Mouse (Mus musculus): ENCODE data around the gene D630045J12Rik.

Gene D630045J12Rik

DNA sequence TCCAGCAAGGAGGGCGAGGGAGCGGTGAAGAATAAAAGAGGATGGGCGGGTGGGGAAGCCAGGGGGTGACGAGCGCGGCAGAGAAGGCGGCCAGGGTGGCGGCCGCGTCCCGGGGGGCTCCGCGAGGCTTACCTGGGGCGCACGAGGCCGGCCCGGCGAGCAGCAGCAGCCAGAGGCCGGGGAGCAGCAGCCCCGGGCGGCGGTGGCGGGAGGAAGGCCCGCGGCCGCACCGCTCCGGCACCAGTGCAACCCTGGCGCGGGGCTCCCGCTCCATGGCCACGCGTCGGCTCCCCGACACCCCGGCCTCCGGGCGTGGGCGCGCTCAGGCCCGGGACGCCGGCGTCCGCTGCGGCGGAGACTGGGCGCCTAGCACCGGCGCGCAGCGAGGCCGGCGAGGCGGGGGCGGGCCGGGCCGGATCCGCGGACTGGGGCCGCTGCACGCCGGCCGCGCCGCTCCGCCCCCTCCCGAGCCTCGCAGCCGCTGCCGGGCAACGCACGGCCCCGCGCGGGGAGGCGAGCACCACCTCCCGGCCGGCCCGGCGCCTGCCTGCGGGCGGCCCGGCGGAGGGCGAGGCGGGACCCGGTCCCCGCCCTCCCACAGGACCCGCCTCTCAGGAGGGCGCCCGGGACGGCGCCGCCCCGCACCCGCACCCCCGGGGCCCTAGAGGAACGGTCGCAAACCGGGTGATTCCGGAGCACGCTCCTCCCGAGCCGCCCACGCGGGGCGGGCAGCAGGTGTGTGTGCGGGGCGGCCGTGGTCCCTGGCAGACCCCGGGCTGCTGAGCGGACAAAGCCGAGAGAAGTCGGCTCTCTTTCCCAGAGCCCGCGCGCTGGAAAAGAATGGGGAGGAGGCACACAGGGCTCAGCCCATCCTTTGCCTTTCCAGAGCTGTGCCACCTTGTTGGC is at the start of gene D630045J12Rik:
TSS of gene D630045J12Rik (minus strand) at position 274 of the 906 bp plus-strand sequence.
- DNase-seq, result peak; percentile 73

GRCm38 (mm10) chr6:38298761-38299401 is 45.1 kb upstream of the D630045J12Rik start, which contains the start of gene Zc3hav1l:
Zc3hav1l (minus strand) TSS chr6:38299259.
- DNase-seq, result peak; percentile 79

- peak; percentile 17 for DNase-seq
Observed at GRCm38 (mm10) chr6:38298246-38298635, 44.4 kb upstream of the D630045J12Rik start.

GRCm38 (mm10) chr6:38297580-38298245 is 43.9 kb upstream of the D630045J12Rik start:
- DNase-seq, result peak; percentile 10

DNA sequence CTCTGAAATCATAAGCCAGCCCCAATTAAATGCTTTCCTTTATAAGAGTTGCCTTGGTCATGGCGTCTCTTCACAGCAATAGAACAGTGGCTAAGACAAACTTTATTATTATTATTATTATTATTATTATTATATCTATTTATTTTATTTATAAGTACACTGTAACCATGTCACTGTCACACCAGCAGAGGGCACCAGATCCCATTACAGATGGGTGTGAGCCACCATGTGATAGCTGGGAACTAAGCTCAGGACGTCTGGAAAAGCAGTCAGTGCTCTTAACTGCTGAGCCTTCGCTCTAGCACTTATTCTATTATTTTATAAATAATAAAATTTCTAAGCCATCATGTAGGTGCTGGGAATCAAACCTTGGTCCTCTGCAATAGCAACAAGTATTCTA is 39.9 kb upstream of the D630045J12Rik start:
- DNase-seq, result no peak

DNA sequence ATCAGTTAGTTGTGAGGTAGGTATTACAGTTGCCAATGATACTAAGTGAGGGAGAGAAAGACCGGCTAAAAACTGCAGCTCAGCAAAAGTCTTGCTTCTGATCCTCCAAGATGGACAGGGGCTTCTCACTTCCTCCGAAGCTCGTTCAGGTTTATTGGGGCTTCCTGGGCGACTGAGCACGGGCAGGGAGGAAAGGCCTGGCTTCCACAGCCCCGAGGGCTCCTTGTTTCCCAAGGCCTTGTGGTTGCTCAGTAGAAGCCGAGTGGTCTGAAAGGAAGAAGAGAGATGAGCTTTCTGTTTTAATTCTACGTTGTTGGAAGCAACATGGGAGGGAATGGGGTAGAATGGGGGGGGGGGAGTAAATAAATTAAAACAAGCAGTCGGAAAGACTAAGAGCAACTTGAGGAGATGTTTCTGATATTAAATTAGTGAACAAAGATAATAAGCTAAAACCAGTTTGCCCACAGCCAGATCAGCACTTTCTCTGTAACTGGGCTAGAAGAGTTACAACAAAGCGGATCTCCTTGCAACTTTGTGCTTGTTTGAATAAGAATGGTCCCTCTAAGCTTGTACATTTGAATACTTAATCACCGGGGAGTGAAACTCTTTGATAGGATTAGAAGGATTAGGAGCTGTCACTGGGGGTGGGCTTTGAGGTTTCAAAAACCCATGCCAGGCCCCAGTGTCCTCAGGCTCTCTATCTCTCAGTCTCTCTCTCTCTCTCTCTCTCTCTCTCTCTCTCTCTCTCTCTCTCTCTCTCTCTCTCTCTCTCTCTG is 39.2 kb upstream of the D630045J12Rik start:
- no peak for DNase-seq

- no peak for DNase-seq
Observed at GRCm38 (mm10) chr6:38284422-38284821, 30.6 kb upstream of the D630045J12Rik start.

- DNase-seq, result no peak
Observed at GRCm38 (mm10) chr6:38264466-38264865, 10.7 kb upstream of the D630045J12Rik start.

- DNase-seq, result no peak
Observed at GRCm38 (mm10) chr6:38263393-38264159, 9.8 kb upstream of the D630045J12Rik start.

GRCm38 (mm10) chr6:38261877-38262276 is 8.1 kb upstream of the D630045J12Rik start:
- DNase-seq, result no peak

DNA sequence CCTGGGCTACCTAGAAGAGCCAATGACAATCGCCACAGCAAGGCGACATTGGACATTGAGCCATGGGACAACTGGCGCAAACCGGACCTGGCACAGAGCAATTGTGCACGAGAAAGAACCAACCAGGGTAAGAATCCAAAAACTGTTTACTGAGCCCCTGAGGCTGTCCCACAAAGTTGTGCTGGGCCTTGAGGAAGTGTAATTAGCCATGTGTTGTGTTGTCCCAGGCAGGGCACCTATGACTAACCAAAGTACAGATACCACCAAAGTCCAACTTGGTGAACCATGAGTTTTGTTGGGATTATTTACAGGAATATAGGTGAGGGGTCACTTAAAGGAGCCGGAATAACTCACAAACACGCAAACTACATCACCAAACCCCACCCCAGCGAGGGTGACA is 3.7 kb upstream of the D630045J12Rik start:
- no peak for DNase-seq

- no peak for DNase-seq
Observed at GRCm38 (mm10) chr6:38256793-38257192, 3.0 kb upstream of the D630045J12Rik start.

DNA sequence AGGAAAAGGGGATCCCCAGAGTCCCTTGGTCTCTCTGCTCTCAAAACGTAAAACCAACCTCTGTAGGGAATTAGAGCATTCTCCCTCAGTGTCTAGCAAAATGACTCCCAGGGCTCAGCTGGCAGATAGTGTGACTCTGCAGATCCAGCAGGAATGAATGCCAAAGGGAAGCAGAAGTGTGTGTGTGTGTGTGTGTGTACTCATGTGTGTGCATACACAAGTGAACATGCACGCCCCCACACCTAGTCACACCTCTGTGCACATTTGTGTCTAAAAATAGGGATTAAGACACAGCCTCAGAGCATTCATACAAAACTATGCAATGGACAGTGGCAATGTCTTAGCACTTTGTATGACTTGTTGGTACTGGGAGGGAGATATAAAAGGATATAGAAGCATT is 2.0 kb upstream of the D630045J12Rik start:
- DNase-seq, result no peak

DNA sequence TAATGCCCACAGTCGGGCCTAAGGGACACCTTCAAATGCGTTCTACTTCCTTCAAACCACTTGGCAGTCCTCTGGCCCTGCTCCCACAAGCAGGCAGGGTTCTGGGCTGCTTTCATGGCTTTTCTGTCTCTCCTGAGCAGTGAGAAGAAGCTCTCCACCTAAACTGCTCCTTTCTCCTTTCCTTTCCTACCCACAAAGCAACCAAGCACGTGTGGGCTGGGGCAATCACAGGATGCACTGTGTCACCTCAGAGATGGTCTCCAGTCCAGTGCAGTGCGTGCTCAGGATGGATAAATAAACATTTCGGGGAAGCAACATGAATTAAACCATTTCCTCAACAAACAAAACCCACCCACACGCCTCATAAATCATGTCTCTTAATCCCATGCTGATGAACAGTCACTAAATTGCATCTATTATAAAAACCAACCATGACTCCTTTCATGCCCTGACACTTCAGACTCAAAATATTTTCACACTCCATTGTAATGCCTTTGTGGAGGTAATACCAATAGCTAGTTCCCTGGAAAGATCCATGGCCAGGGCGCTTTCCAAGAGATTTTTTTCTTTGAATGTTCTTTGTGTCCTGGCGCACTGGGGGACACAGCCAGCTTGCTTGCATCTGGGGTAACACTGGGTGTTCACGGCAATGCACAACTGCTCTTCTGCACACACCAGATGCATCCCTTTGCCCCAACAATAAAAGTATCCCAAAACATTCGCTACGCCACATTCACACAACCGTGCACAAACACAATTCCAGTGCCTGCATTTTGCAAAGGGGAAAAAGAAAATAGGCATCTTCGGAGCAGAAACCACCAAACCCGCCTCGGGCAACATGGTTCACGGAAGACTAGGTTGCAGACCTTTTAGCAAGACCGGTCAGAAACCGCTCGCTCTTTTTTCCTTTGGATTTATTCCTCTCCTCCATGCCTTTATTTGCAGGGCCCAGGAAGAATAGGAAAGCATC is 758 bp downstream of the D630045J12Rik start:
- DNase-seq, result no peak

DNA sequence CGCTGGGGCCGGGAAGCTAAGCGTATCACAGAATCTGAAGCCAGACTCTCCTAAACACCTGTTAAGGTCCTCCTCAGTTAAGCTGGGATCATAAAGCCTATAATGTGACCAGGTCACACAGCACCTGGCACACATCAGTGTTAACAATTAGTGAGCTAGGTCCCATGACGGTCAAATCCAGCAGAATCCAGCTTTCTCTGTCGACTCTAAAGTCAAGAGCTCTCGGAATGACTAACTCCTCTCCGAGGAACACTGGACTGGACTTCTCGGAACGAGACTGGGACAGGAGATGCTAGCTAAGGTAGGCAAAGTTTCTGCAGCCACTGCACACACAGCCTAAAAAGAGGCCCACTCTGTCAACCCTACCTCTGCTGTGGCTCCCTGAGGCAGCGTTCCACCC is 1.7 kb downstream of the D630045J12Rik start:
- no peak for DNase-seq

GRCm38 (mm10) chr6:38251464-38251863 is 2.3 kb downstream of the D630045J12Rik start:
- DNase-seq, result peak; percentile 61

GRCm38 (mm10) chr6:38247362-38247761 is 6.4 kb downstream of the D630045J12Rik start:
- DNase-seq, result no peak

GRCm38 (mm10) chr6:38244806-38245205 is 9.0 kb downstream of the D630045J12Rik start:
- DNase-seq, result no peak

DNA sequence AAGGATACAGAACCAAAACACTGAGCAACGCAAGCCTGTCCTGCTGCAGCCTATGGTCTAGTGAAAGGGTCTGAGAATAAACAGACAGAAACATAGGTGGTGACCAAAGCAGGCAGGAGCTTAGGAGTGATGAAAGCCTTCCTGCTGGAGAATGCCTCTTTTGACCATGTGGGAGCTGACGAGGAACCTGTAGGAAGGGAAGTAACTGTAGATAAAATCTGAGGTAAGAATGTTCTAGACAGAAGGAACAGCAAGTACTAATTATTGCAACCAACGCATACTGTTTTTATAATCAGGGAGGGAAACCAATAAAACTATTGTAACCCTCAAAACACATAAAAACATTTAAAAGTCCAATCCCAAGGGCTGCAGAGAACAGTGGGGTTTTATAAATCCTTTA is 9.6 kb downstream of the D630045J12Rik start:
- no peak for DNase-seq

GRCm38 (mm10) chr6:38242833-38243232 is 11.0 kb downstream of the D630045J12Rik start:
- DNase-seq, result no peak
